Mouse (Mus musculus) hindbrain, embryonic 11.5 days (tissue): ENCODE results near the gene Itpkc. TPM values are rescaled to one million over a fixed set of nuclear protein-coding genes. Genes with fewer than 3 reads are reported as not detected.

ENCODE experiments used
- ATAC-seq: fragments of 200-750 bp; cut with Nextera tagmentation; 2 replicates; pipeline ENCODE4 v1.8.0; 2017; ENCODE audit warnings: mild to moderate bottlenecking, moderate TSS enrichment, moderate library complexity; ENCODE audit not compliant: low FRiP score
- DNase-seq: peaks from one replicate; pipeline ENCODE4 v3.0.0-alpha.2; 2015; ENCODE audit warnings: low spot score
- H3K27ac ChIP-seq: fragments of 300-500 bp; sonication (generic); 2 replicates; pipeline ENCODE4 v1.5.1; 2014; ENCODE audit warnings: mild to moderate bottlenecking, low read depth, low read length
- H3K27me3 ChIP-seq: fragments of 300-500 bp; sonication (generic); 2 replicates; pipeline ENCODE4 v1.6.1; 2014; ENCODE audit warnings: mild to moderate bottlenecking, low read length, moderate library complexity, mixed read lengths; ENCODE audit not compliant: control insufficient read depth, insufficient read depth
- H3K36me3 ChIP-seq: fragments of 300-500 bp; sonication (generic); 2 replicates; pipeline ENCODE4 v1.6.1; 2014; ENCODE audit warnings: mild to moderate bottlenecking, low read length, moderate library complexity, mixed read lengths; ENCODE audit not compliant: control insufficient read depth, insufficient read depth
- H3K4me1 ChIP-seq: fragments of 300-500 bp; sonication (generic); replicated peaks from 2 replicates; pipeline ENCODE4 v1.6.1; 2014; ENCODE audit warnings: low read length, mixed read lengths; ENCODE audit not compliant: control insufficient read depth, insufficient read depth
- H3K4me2 ChIP-seq: fragments of 300-500 bp; sonication (generic); replicated peaks from 2 replicates; pipeline ENCODE4 v1.6.1; 2014; ENCODE audit warnings: mild to moderate bottlenecking, low read depth, low read length
- H3K4me3 ChIP-seq: fragments of 300-500 bp; sonication (generic); 2 replicates; pipeline ENCODE4 v1.5.1; 2014; ENCODE audit warnings: low read depth, low read length
- H3K9ac ChIP-seq: fragments of 300-500 bp; sonication (generic); 2 replicates; pipeline ENCODE4 v1.6.1; 2014; ENCODE audit warnings: low read depth, low read length
- H3K9me3 ChIP-seq: fragments of 300-500 bp; sonication (generic); 2 replicates; pipeline ENCODE4 v1.6.1; 2016; ENCODE audit warnings: low read length; ENCODE audit not compliant: control insufficient read depth
- WGBS: fragments of 180-500 bp; shearing (Covaris S2); extraction: QIAGEN DNeasy Blood & Tissue Kit; methylation state at CpG from one replicate; pipeline ENCODE4 v1.1.7; 2014; 5-methylcytosine and 5-hydroxymethylcytosine counted together
- polyA plus RNA-seq: library from polyadenylated mRNA; unstranded; fragments of >200 nt; fragmentation: Nextera tagmentation; extraction: Ambion mirVana; gene quantifications from 2 replicates; pipeline ENCODE4 v1.2.1, GENCODE M21; 2014

Gene Itpkc
- polyA plus RNA-seq, 1 experiment from 2014 or later = 5.0 TPM

DNA sequence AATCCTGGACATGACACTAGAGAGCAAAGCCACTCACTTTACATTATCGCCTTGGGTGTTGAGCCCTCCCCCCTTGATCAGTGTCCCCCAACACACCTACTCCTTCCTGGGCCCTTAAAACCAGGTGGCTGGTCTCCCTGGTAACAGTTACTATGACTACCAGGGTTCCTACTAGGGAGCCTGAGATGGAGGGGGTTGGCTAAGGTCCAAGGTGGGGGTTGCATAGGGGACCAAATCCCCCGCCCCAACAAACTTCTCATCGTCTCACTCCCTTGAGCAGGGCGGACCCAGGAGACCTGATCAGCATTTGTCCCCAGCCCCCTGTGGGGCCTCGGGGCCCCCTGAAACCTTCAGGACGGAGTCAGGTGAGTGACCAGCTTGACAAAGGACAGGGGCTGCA is 33.4 kb upstream of the Itpkc start:
- 82% methylated on average over 6 of the region's 6 CpGs for WGBS
- ATAC-seq (no peak), DNase-seq (no peak)
- no peaks in the 10 kb centered on the region for H3K27me3 ChIP-seq
- no peak overlapping the region for H3K9ac ChIP-seq
- no peak overlapping the region for H3K27ac ChIP-seq
- H3K36me3 ChIP-seq = peaks cover 2% of the 10 kb centered on the region; the same call in 1 of the 2 replicates
- H3K4me2 ChIP-seq = no peak overlapping the region
- no peak overlapping the region for H3K4me3 ChIP-seq
- H3K9me3 ChIP-seq = no peaks in the 10 kb centered on the region
- peaks cover 13% of the 10 kb centered on the region for H3K4me1 ChIP-seq

DNA sequence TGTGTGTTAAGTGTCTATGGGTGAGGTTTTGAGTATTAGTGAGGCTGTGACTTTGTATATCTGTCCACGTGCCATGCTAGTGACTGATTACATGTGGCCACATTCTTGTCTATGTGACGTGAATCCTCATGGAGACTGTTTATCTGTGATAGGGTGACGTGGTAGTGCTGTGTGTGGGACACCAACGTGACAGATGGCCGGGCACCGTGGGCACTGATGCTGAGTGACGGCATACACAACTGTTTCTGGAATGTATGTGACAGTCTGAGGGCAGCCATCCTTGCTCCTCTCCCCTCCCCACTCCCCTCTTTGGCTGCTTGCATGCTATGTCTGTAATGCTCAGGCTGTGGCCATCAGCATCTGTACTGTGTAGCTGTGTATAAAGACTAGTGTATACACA is 32.4 kb upstream of the Itpkc start:
- H3K4me3 ChIP-seq = peak overlapping the region; percentile 84; the same call in 1 of the 2 replicates
- no peak for DNase-seq
- H3K4me2 ChIP-seq = peak overlapping the region; percentile 77; the same call in 1 of the 2 replicates
- H3K36me3 ChIP-seq = no peaks in the 10 kb centered on the region; the same call in 1 of the 2 replicates
- no peaks in the 10 kb centered on the region for H3K9me3 ChIP-seq
- no peak overlapping the region for H3K27ac ChIP-seq
- no peaks in the 10 kb centered on the region for H3K27me3 ChIP-seq
- WGBS = 56% methylated on average over 7 of the region's 7 CpGs
- H3K9ac ChIP-seq = no peak overlapping the region
- no peak for ATAC-seq
- H3K4me1 ChIP-seq = peaks cover 13% of the 10 kb centered on the region

DNA sequence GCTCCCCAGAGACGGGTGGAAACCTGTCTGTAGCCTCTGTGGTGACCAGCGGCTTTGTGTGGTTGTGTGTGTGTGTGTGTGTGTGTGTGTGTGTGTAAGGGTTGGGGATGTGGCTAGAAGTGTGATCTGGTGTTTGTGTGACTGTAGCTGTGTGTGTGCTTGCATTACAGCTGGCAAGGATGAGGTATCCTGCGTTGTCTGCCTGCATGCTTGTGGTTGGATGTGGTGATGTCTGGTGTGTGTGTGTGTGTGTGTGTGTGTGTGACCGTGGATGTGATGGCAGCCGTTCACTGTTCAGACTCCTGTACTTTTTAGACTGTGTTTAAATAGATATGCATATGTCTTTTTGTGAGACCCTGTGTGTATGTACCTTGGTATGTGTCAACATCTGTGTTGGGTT is 31.3 kb upstream of the Itpkc start:
- Histone ChIP-seq H3K9ac (peak overlapping the region; percentile 95), H3K4me3 (peak overlapping the region; percentile 84), H3K27me3 (no peaks in the 10 kb centered on the region), H3K4me2 (peak overlapping the region; percentile 77), H3K36me3 (no peaks in the 10 kb centered on the region; the same call in 1 of the 2 replicates), H3K9me3 (no peaks in the 10 kb centered on the region), H3K4me1 (peaks cover 13% of the 10 kb centered on the region), H3K27ac (peak overlapping the region; percentile 89)
- no peak for DNase-seq
- 41% methylated on average over 5 of the region's 5 CpGs for WGBS
- ATAC-seq = no peak

DNA sequence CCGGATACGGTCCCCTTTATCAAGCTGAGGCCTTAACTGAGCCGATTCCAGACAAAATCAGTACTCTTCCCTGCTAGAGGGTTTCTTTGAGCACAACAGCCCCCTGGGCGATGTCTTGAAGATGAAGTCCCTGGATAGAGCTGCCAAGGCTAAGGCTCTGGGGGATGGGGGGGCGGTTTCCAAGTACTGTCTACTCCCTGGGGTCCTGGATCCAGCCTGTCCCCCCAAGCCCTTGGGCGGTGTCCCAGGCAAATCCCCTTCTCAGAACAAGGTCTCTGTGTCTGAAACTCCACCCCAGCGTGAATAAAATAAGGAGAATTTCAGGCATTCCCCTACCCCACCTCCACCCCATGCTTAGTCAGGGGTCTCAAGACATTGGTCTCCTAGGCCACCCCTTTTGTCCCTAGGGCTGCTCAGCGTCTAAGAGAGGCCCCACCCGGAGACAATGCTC is 30.8 kb upstream of the Itpkc start:
- Histone ChIP-seq H3K4me2 (peak overlapping the region; percentile 77), H3K27me3 (no peaks in the 10 kb centered on the region), H3K4me3 (peak overlapping the region; percentile 84), H3K4me1 (peaks cover 13% of the 10 kb centered on the region), H3K27ac (peak overlapping the region; percentile 89), H3K9me3 (no peaks in the 10 kb centered on the region), H3K9ac (peak overlapping the region; percentile 95), H3K36me3 (no peaks in the 10 kb centered on the region; the same call in 1 of the 2 replicates)
- 0 out of 2 replicates have a peak, but pooled peaks have one; percentile 2 for ATAC-seq
- WGBS = 0% methylated on average over 9 of the region's 9 CpGs
- peak; percentile 55 for DNase-seq

DNA sequence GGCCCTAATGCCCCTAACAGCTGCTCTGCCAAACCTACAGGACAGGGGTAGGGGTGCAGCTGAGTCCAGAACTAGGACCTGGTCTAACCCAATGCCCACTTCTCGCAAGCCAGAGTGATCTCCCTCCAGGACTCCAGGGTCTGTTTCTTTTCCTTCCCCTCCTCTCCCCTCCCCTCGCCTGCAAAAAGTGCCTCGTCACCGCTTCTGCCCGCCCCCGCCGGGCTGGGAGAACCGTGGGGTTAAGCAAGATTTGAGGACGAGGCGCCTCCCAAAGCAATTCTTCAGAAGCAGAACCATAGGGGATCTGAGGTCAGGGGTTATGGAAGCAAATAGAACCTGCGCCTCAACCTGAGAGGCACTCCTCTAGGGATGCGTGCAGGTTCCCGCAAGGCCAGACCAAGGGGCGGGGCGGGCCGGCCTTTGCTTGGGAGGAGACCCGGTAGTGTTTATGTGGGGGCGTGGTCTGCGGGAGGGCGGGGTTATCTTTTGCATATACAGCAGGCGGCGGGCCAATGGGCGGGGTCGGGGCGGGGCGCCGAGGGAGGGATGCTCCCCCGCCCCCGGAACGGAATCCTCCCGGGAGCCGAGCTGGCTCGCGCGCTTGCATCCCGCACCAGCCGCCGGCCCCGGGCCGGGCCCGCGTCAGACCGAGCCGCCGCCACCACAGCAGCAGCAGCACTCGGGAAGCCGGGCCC is 29.9 kb upstream of the Itpkc start, which contains the start of gene Numbl:
Numbl (plus strand) TSS at position 229 of the 695 bp plus-strand sequence.
- no peaks in the 10 kb centered on the region; the same call in 1 of the 2 replicates for H3K36me3 ChIP-seq
- under 1% methylated on average over 41 of the region's 47 CpGs for WGBS
- ATAC-seq (peak; percentile 88), DNase-seq (peak; percentile 98)
- peak within 1 kb of the TSS; percentile 77 for H3K4me2 ChIP-seq
- peak within 1 kb of the TSS; percentile 89 for H3K27ac ChIP-seq
- no peaks in the 10 kb centered on the region for H3K9me3 ChIP-seq
- H3K4me1 ChIP-seq = peaks cover 13% of the 10 kb centered on the region
- peak within 1 kb of the TSS; percentile 95 for H3K9ac ChIP-seq
- peak within 1 kb of the TSS; percentile 84 for H3K4me3 ChIP-seq
- H3K27me3 ChIP-seq = no peaks in the 10 kb centered on the region

DNA sequence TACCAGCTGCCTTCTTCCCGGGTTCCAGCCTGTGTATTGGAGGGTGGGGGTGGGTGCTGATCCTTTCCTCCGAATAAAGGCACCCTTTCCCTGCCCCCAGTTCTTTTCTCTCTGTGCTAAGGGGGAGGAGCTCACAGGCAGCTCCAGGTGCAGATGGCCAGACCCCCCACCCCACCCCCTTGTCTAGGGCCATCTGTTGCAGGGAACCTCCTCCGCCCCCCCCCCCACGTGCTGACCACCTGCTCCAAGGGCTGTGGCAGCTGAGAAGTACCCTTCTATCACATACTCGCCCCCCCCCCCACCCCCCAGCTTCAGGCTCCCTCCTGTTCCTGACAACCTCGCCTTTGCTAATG is 29.4 kb upstream of the Itpkc start:
- ATAC-seq (peak; percentile 29), DNase-seq (peak; percentile 62)
- no peaks in the 10 kb centered on the region; the same call in 1 of the 2 replicates for H3K36me3 ChIP-seq
- H3K27me3 ChIP-seq = no peaks in the 10 kb centered on the region
- no peaks in the 10 kb centered on the region for H3K9me3 ChIP-seq
- 2% methylated on average over 4 of the region's 6 CpGs for WGBS
- peak overlapping the region; percentile 79 for H3K27ac ChIP-seq
- peak overlapping the region; percentile 84 for H3K4me3 ChIP-seq
- no peak overlapping the region; the same call in none of the 2 replicates for H3K9ac ChIP-seq
- peak overlapping the region; percentile 77 for H3K4me2 ChIP-seq
- peaks cover 13% of the 10 kb centered on the region for H3K4me1 ChIP-seq

DNA sequence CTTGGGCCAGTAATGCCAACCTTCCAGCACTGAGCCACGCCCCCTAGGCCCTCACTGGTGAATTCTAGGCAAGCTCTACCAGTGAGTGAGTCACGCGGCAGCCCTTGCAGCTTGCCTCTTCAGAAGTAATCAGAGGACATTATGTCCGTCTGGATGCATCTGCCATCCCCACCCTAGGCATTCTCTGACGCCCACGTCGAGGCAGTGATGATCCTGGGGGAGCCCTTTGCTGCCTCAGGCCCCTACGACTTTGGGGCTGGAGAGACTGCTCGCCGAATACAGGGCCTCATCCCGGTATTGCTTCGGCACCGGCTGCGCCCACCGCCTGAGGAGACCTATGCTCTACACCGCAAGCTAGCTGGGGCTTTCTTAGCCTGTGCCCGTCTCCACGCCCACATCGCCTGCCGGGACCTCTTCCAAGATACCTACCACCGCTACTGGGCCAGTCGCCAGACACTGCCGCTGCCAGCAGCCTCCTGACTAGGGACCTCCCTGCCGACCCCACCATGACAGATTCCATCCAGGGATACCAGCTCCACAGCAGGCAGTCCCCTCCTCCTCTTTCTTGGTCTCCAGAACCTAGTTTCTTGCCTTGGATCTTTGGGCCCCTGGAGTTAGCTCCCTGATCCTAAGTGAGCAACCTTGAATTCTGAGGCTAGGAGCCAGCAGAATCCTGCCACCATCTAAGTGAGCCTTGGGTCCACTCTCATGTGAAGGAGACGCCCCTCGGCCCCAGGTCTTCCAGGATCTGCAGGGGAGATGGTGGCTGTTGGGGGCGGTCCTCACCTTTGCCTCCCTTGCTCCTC is 28.8 kb upstream of the Itpkc start:
- ATAC-seq (no peak), DNase-seq (peak; percentile 55)
- Histone ChIP-seq H3K9ac (peak overlapping the region; percentile 44; the same call in 1 of the 2 replicates), H3K4me3 (peak overlapping the region; percentile 21), H3K9me3 (no peaks in the 10 kb centered on the region), H3K27ac (peak overlapping the region; percentile 79), H3K36me3 (no peaks in the 10 kb centered on the region), H3K4me2 (peak overlapping the region; percentile 77), H3K27me3 (no peaks in the 10 kb centered on the region), H3K4me1 (peaks cover 13% of the 10 kb centered on the region)
- 14% methylated on average over 27 of the region's 27 CpGs for WGBS

DNA sequence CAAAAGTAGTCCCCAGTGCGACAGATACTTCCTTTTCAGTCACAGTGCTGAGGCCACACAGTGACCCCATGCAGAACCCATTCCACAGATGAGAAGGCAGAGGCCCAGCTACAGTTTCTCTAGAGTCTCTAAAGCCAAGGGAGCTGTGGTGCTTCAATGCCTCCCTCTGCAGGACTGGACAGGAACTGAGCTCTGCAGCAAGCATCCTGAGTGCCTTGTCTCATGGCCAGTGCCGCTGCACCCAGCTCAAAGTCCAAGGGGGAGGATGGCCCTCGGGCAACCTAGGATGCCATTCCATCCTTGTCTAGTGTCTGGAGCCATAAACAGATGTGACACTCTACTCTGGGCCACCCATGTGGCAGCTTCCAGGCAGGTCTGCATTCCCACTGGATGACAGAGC is 27.3 kb upstream of the Itpkc start:
- H3K9me3 ChIP-seq = no peaks in the 10 kb centered on the region
- H3K4me3 ChIP-seq = no peak overlapping the region
- no peaks in the 10 kb centered on the region for H3K36me3 ChIP-seq
- 81% methylated on average over 3 of the region's 3 CpGs for WGBS
- H3K27me3 ChIP-seq = no peaks in the 10 kb centered on the region
- peaks cover 13% of the 10 kb centered on the region for H3K4me1 ChIP-seq
- DNase-seq = peak; percentile 15
- H3K27ac ChIP-seq = no peak overlapping the region
- no peak overlapping the region for H3K4me2 ChIP-seq
- no peak overlapping the region for H3K9ac ChIP-seq
- no peak for ATAC-seq
